Mouse (Mus musculus) olfactory bulb, adult 2 months (tissue): ENCODE measurements around the gene Olfr655.

Experiments
- CTCF ChIP-seq: fragments of 200-500 bp; IDR thresholded peaks from 2 replicates; pipeline ENCODE4 v1.5.1; 2012; ENCODE audit warnings: low read depth, mild to moderate bottlenecking, low read length, moderate library complexity; ENCODE audit not compliant: insufficient read depth
- POLR2A ChIP-seq: fragments of 200-500 bp; IDR thresholded peaks from 2 replicates; pipeline ENCODE4 v1.6.1; 2012; ENCODE audit warnings: mild to moderate bottlenecking, low read depth, low read length, moderate library complexity; ENCODE audit not compliant: insufficient read depth

- no peak for TF ChIP-seq POLR2A
- no peak for TF ChIP-seq CTCF
Measured at GRCm38 (mm10) chr7:104588274-104588673, 13.3 kb downstream of the Olfr655 start.
